Mouse (Mus musculus) liver, postnatal 0 days (tissue): ENCODE measurements around the gene Spsb4.

Experiments used
- CTCF ChIP-seq: sonication (generic); IDR thresholded peaks from 2 replicates; pipeline ENCODE4 v1.5.1; 2016; ENCODE audit warnings: antibody characterized with exemption, low read depth
- EP300 ChIP-seq: IDR thresholded peaks from 2 replicates; pipeline ENCODE4 v1.6.1; 2016; ENCODE audit warnings: antibody characterized with exemption, low read depth, mild to moderate bottlenecking

DNA sequence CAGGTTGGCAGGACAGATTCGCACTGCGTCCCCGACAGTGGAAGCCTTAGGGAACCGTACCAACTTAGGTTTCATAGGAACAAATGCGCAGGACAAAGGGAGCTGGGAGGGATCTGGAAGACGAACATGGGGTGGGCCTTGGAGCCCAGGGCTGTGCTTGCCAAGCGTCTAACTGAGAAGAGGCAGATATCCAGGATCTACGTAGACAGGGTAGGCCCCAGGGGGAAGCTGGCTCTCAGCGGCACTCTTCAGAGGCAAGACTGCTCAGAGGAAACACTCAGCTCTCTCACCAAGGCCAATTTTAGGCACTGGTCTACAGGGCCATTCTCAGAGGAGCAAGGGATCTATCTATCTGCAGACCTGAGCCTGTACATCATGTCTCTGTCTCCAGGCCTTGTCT, 69.1 kb downstream of the Spsb4 start:
- TF ChIP-seq CTCF, result no peak
- no peak for TF ChIP-seq EP300
